Mouse (Mus musculus) splenic B cell, adult 2 months (primary cell): ENCODE measurements around the gene Fbxl8.

Experiments
- DNase-seq: peaks from one replicate; pipeline ENCODE4 v3.0.0-alpha.2; 2011; ENCODE audit warnings: low read depth, low spot score
- H3K27me3 ChIP-seq: 2 replicates; pipeline ENCODE4 v1.6.1; 2012; ENCODE audit warnings: mild to moderate bottlenecking, low read length, moderate library complexity, mixed read lengths; ENCODE audit not compliant: control insufficient read depth, poor library complexity, insufficient read depth, severe bottlenecking
- H3K36me3 ChIP-seq: 2 replicates; pipeline ENCODE4 v1.6.1; 2012; ENCODE audit warnings: mild to moderate bottlenecking, low read length, moderate library complexity, mixed read lengths; ENCODE audit not compliant: control insufficient read depth, poor library complexity, insufficient read depth, severe bottlenecking

The Fbxl8 gene

DNA sequence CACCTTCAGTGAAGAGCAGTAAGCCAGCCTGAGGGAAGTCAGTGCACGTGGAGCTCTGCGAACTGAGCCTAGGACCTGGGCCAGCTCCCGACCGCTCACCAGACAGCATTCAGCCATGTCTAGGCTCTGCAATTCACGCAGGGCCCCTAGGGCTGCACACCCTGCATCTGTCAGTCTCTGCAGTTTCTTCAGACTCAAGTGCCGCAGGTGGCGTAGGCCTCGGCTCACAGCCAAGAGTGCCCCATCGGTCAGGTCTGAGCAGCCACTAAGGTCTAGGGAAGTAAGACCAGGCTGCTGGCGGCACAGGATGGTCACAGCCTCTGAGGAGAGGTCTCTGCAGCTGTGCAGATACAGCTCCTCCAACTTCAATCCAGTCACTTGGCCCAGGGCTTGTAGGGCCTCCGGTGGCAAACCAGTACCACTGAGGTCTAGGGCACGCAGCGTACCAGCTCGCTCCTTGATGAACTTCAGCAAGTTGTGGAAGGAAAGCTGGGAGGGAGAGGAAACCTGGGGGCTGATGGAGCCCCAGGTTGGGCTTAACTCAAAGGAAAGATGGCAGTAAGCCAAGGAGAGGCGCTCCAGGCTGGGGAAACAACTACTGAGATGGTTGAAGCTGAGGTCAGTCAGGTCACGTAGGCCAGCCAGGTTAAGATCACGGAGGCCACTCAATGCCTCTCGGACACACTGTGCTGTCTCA, 50.8 kb downstream of the Fbxl8 start:
- no peak for DNase-seq
- H3K27me3 ChIP-seq: no peaks in the 10 kb centered on the region

DNA sequence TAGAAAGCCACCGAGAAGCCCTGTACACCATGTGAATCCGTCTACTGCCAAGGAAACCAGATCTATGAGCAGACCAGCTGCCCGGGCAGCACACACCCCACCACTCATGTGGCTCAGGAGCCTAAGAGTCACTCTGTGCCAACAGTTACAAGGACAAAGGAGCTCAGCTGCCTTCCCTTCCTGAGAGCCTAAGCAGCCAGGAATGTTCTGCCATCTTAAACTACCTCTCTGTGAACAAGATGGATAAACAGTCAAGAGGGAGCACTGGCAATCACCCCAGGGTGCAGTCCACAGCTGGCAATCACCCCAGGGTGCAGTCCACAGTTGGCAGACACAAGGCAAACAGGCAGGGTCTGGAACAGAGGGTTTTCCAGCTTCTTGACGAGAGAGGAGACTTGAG, 53.5 kb downstream of the Fbxl8 start:
- no peaks in the 10 kb centered on the region for H3K27me3 ChIP-seq
- H3K36me3 ChIP-seq: peaks cover 2% of the 10 kb centered on the region; the same call in 1 of the 2 replicates
- no peak for DNase-seq

More for the DNA sequence above, 50.8 kb downstream of the Fbxl8 start:
- H3K36me3 ChIP-seq: peaks cover 2% of the 10 kb centered on the region; the same call in 1 of the 2 replicates

DNA sequence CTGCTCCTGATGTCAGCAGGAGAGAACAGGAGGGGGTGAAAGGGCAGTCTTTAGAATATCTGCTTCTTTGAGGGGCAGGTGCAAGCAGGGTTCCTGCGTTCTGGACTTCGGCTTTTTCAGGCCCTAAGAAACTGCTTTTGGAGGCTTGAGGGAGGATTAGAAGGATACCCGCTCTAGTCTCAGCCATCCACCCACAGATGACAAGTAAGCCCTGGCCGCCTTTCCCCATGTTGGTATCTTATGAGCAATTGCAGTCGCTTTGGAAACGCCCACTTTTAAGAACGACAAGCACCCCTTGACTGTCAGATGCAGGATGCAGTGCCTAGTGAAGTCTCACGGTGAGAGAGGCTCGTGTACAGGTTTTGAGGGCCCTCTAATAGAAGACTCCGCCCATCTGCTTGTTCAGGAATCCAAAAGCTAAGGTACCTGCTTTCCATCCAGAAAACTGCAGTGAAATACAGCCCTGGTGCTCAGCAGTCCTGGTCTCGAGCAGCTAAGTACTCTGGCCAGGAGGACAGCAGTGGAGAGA, 54.3 kb downstream of the Fbxl8 start:
- H3K27me3 ChIP-seq: no peaks in the 10 kb centered on the region
- DNase-seq: no peak
- peaks cover 2% of the 10 kb centered on the region; the same call in 1 of the 2 replicates for H3K36me3 ChIP-seq
